ENCODE assay signal across 8 mouse cellular contexts in genomic region chr6:82996740-82997315, GRCm38 (mm10). TPM values are rescaled to one million over a fixed set of nuclear protein-coding genes. Genes with fewer than 3 reads are reported as not detected.
DNase-seq lines count a peak whose midpoint lies in the region; ATAC-seq and TF ChIP-seq lines count a peak whose summit lies in the region.

No protein-coding gene starts in this region.

- DNase-seq in 3134 (ENCODE audit: extremely low read depth, insufficient read length, low spot score) = peak; percentile 78
- peak; percentile 90 to 91 for DNase-seq in adrenal gland, postnatal 36 days
- DNase-seq in heart, adult 18-20 months = peak; percentile 94 to 95
- peak; percentile 96 for DNase-seq in kidney, adult 2 months
- peak; percentile 85 for DNase-seq in spleen, adult 2 months (ENCODE audit: low read depth in 1 of 2, low spot score in 2 of 2)

- no peaks in the 10 kb centered on the region for H3K9me3 ChIP-seq in embryonic facial prominence, embryonic 13.5 days
- H3K9me3 ChIP-seq in limb, embryonic 12.5 days = no peaks in the 10 kb centered on the region
- H3K9me3 ChIP-seq in midbrain, embryonic 15.5 days = no peaks in the 10 kb centered on the region

- 13% methylated on average over 11 of the region's 11 CpGs for WGBS in embryonic facial prominence, embryonic 13.5 days
- WGBS in kidney, adult 2 months = 7% methylated on average over 11 of the region's 11 CpGs
- WGBS in limb, embryonic 12.5 days = 16% methylated on average over 11 of the region's 11 CpGs
- WGBS in midbrain, embryonic 15.5 days = 16% methylated on average over 11 of the region's 11 CpGs
- WGBS in spleen, adult 2 months = 2% methylated on average over 11 of the region's 11 CpGs

- H3K4me2 ChIP-seq in embryonic facial prominence, embryonic 13.5 days = peak overlapping the region; percentile 49
- peak overlapping the region; percentile 44 for H3K4me2 ChIP-seq in limb, embryonic 12.5 days
- H3K4me2 ChIP-seq in midbrain, embryonic 15.5 days = peak overlapping the region; percentile 38

- peak; percentile 89 for ATAC-seq in embryonic facial prominence, embryonic 13.5 days (ENCODE audit: insufficient number of reproducible peaks, insufficient read depth, low FRiP score, low TSS enrichment, low read depth)
- peak; percentile 85 for ATAC-seq in limb, embryonic 12.5 days (ENCODE audit: insufficient number of reproducible peaks, insufficient read depth, low FRiP score, low TSS enrichment, low read depth)
- ATAC-seq in midbrain, embryonic 15.5 days (replicated peaks) = peak; percentile 97

- TF ChIP-seq POLR2A in kidney, adult 2 months (IDR thresholded peaks at IDR 0.05; ENCODE audit: low read depth, low read length) = no peak
- TF ChIP-seq POLR2A in spleen, adult 2 months (IDR thresholded peaks at IDR 0.05; ENCODE audit: low read depth, low read length) = no peak

- H3K27me3 ChIP-seq in embryonic facial prominence, embryonic 13.5 days = no peaks in the 10 kb centered on the region
- H3K27me3 ChIP-seq in kidney, adult 2 months (replicated peaks; ENCODE audit: control insufficient read depth, insufficient read depth, low read length) = no peaks in the 10 kb centered on the region
- no peaks in the 10 kb centered on the region for H3K27me3 ChIP-seq in limb, embryonic 12.5 days
- peaks cover 3% of the 10 kb centered on the region; the same call in 1 of the 2 replicates for H3K27me3 ChIP-seq in midbrain, embryonic 15.5 days (replicated peaks)
- H3K27me3 ChIP-seq in spleen, adult 2 months (ENCODE audit: control insufficient read depth, insufficient read depth, low read length) = no peaks in the 10 kb centered on the region

- peak; percentile 99 for TF ChIP-seq CTCF in kidney, adult 2 months (conservative IDR thresholded peaks at IDR 0.05; ENCODE audit: insufficient read depth, insufficient read length, low read depth, low read length)
- peak; percentile 92; the same call in 1 of the 2 replicates for TF ChIP-seq CTCF in spleen, adult 2 months (IDR thresholded peaks at IDR 0.05; ENCODE audit: extremely low read depth, insufficient read depth, insufficient read length, insufficient replicate concordance)

- peak overlapping the region; percentile 27; the same call in 1 of the 2 replicates for H3K9ac ChIP-seq in embryonic facial prominence, embryonic 13.5 days
- H3K9ac ChIP-seq in limb, embryonic 12.5 days (replicated peaks) = no peak overlapping the region
- 0 out of 2 replicates have a peak overlapping the region, but pooled peaks have one; percentile 14 for H3K9ac ChIP-seq in midbrain, embryonic 15.5 days

- peak overlapping the region; percentile 17 for H3K4me3 ChIP-seq in embryonic facial prominence, embryonic 13.5 days
- H3K4me3 ChIP-seq in kidney, adult 2 months (ENCODE audit: insufficient read depth, low read depth, low read length) = no peak overlapping the region
- H3K4me3 ChIP-seq in limb, embryonic 12.5 days (replicated peaks) = 0 out of 2 replicates have a peak overlapping the region, but pooled peaks have one; percentile 3
- no peak overlapping the region for H3K4me3 ChIP-seq in midbrain, embryonic 15.5 days
- H3K4me3 ChIP-seq in spleen, adult 2 months (ENCODE audit: extremely low read depth, insufficient read depth, insufficient read length) = peak overlapping the region; percentile 29; the same call in 1 of the 2 replicates

- H3K4me1 ChIP-seq in embryonic facial prominence, embryonic 13.5 days = peaks cover 10% of the 10 kb centered on the region
- no peaks in the 10 kb centered on the region for H3K4me1 ChIP-seq in kidney, adult 2 months (ENCODE audit: control insufficient read depth, insufficient read depth, low read length)
- H3K4me1 ChIP-seq in limb, embryonic 12.5 days (replicated peaks) = peaks cover 5% of the 10 kb centered on the region
- 0 out of 2 replicates have a peak, but pooled peaks cover 2% of the 10 kb centered on the region for H3K4me1 ChIP-seq in midbrain, embryonic 15.5 days
- peaks cover 8% of the 10 kb centered on the region; the same call in 1 of the 2 replicates for H3K4me1 ChIP-seq in spleen, adult 2 months (ENCODE audit: control insufficient read depth, insufficient read depth, insufficient read length)

- peak overlapping the region; percentile 44 for H3K27ac ChIP-seq in embryonic facial prominence, embryonic 13.5 days
- peak overlapping the region; percentile 72 for H3K27ac ChIP-seq in kidney, adult 2 months (ENCODE audit: insufficient read depth, low read depth, low read length)
- H3K27ac ChIP-seq in limb, embryonic 12.5 days = 0 out of 2 replicates have a peak overlapping the region, but pooled peaks have one; percentile 2
- no peak overlapping the region for H3K27ac ChIP-seq in midbrain, embryonic 15.5 days
- peak overlapping the region; percentile 80 for H3K27ac ChIP-seq in spleen, adult 2 months (ENCODE audit: insufficient read depth, low read length)

- H3K36me3 ChIP-seq in embryonic facial prominence, embryonic 13.5 days = no peaks in the 10 kb centered on the region
- no peaks in the 10 kb centered on the region for H3K36me3 ChIP-seq in kidney, adult 2 months (ENCODE audit: control insufficient read depth, insufficient read depth, low read length)
- no peaks in the 10 kb centered on the region for H3K36me3 ChIP-seq in limb, embryonic 12.5 days
- no peaks in the 10 kb centered on the region for H3K36me3 ChIP-seq in midbrain, embryonic 15.5 days (replicated peaks)
- H3K36me3 ChIP-seq in spleen, adult 2 months (ENCODE audit: control insufficient read depth, insufficient read depth, low read length) = no peaks in the 10 kb centered on the region

RNA-seq across cellular contexts. Expression of gene Dok1, which starts 36.4 kb away (rescaled TPM):
- 10 to 100 TPM in 1 of 2 experiments, 1 to 10 TPM in 1; 9.9 to 13.8 TPM for total RNA-seq in adrenal gland, postnatal 36 days (2021)
- polyA plus RNA-seq in embryonic facial prominence, embryonic 13.5 days (2015; fragmentation: Nextera tagmentation; extraction: Ambion mirVana) = 11.5 and 12.8 TPM in 2 replicates
- total RNA-seq in heart, adult 18-20 months (2021) = 1 to 10 TPM; 2.7 to 4.7 TPM
- polyA plus RNA-seq in kidney, adult 2 months (2012; rRNA removed) = 4.3 and 4.5 TPM in 2 replicates
- 9.9 and 10.0 TPM in 2 replicates for polyA plus RNA-seq in limb, embryonic 12.5 days (2016; fragmentation: Nextera tagmentation; extraction: Ambion mirVana)
- polyA plus RNA-seq in midbrain, embryonic 15.5 days (2015; fragmentation: Nextera tagmentation; extraction: Ambion mirVana) = 2.3 TPM in 2 replicates
- 22.6 and 23.8 TPM in 2 replicates for polyA plus RNA-seq in spleen, adult 2 months (2012; rRNA removed)

RNA-seq across cellular contexts. Expression of gene Loxl3, which starts 37.1 kb away (rescaled TPM):
- total RNA-seq in adrenal gland, postnatal 36 days (2021) = 1 to 10 TPM; 3.3 to 3.5 TPM
- 20.9 and 24.1 TPM in 2 replicates for polyA plus RNA-seq in embryonic facial prominence, embryonic 13.5 days (2015; fragmentation: Nextera tagmentation; extraction: Ambion mirVana)
- total RNA-seq in heart, adult 18-20 months (2021) = 1 to 10 TPM; 1.7 to 2.3 TPM
- 3.1 and 3.6 TPM in 2 replicates for polyA plus RNA-seq in kidney, adult 2 months (2012; rRNA removed)
- polyA plus RNA-seq in limb, embryonic 12.5 days (2016; fragmentation: Nextera tagmentation; extraction: Ambion mirVana) = 15.7 and 19.4 TPM in 2 replicates
- polyA plus RNA-seq in midbrain, embryonic 15.5 days (2015; fragmentation: Nextera tagmentation; extraction: Ambion mirVana) = 6.8 and 7.6 TPM in 2 replicates
- 3.1 and 3.5 TPM in 2 replicates for polyA plus RNA-seq in spleen, adult 2 months (2012; rRNA removed)

RNA-seq across cellular contexts. Expression of gene M1ap, which starts 50.1 kb away (rescaled TPM):
- total RNA-seq in adrenal gland, postnatal 36 days (2021) = under 1 TPM in 1 of 2 experiments, not detected in 1; 0.13 TPM
- polyA plus RNA-seq in embryonic facial prominence, embryonic 13.5 days (2015; fragmentation: Nextera tagmentation; extraction: Ambion mirVana) = 0.25 and 0.88 TPM in 2 replicates
- total RNA-seq in heart, adult 18-20 months (2021) = under 1 TPM in 1 of 2 experiments, not detected in 1; 0.36 TPM
- 0.16 and 0.22 TPM in 2 replicates for polyA plus RNA-seq in kidney, adult 2 months (2012; rRNA removed)
- polyA plus RNA-seq in limb, embryonic 12.5 days (2016; fragmentation: Nextera tagmentation; extraction: Ambion mirVana) = 0.20 and 0.32 TPM in 2 replicates
- polyA plus RNA-seq in midbrain, embryonic 15.5 days (2015; fragmentation: Nextera tagmentation; extraction: Ambion mirVana) = 0.22 TPM in 1 of 2 replicates, not detected in the other
- polyA plus RNA-seq in spleen, adult 2 months (2012; rRNA removed) = 2.6 and 2.8 TPM in 2 replicates

RNA-seq across cellular contexts. Expression of gene Sema4f, which starts 57.3 kb away (rescaled TPM):
- total RNA-seq in adrenal gland, postnatal 36 days (2021) = under 1 TPM; 0.66 to 0.69 TPM
- 6.5 and 7.2 TPM in 2 replicates for polyA plus RNA-seq in embryonic facial prominence, embryonic 13.5 days (2015; fragmentation: Nextera tagmentation; extraction: Ambion mirVana)
- under 1 TPM; 0.12 to 0.15 TPM for total RNA-seq in heart, adult 18-20 months (2021)
- polyA plus RNA-seq in kidney, adult 2 months (2012; rRNA removed) = 0.12 and 0.28 TPM in 2 replicates
- polyA plus RNA-seq in limb, embryonic 12.5 days (2016; fragmentation: Nextera tagmentation; extraction: Ambion mirVana) = 3.8 and 4.2 TPM in 2 replicates
- 20.3 and 21.7 TPM in 2 replicates for polyA plus RNA-seq in midbrain, embryonic 15.5 days (2015; fragmentation: Nextera tagmentation; extraction: Ambion mirVana)
- polyA plus RNA-seq in spleen, adult 2 months (2012; rRNA removed) = 3.2 TPM in 2 replicates

RNA-seq across cellular contexts. Expression of gene Aup1, which starts 57.5 kb away (rescaled TPM):
- total RNA-seq in adrenal gland, postnatal 36 days (2021) = 100 to 1,000 TPM; 173 to 185 TPM
- 177 and 206 TPM in 2 replicates for polyA plus RNA-seq in embryonic facial prominence, embryonic 13.5 days (2015; fragmentation: Nextera tagmentation; extraction: Ambion mirVana)
- 10 to 100 TPM; 76.3 to 77.2 TPM for total RNA-seq in heart, adult 18-20 months (2021)
- 442 and 596 TPM in 2 replicates for polyA plus RNA-seq in kidney, adult 2 months (2012; rRNA removed)
- polyA plus RNA-seq in limb, embryonic 12.5 days (2016; fragmentation: Nextera tagmentation; extraction: Ambion mirVana) = 158 and 159 TPM in 2 replicates
- 182 and 198 TPM in 2 replicates for polyA plus RNA-seq in midbrain, embryonic 15.5 days (2015; fragmentation: Nextera tagmentation; extraction: Ambion mirVana)
- polyA plus RNA-seq in spleen, adult 2 months (2012; rRNA removed) = 582 and 730 TPM in 2 replicates

Comparison
In these comparisons a context has a peak if more than half of its experiments do, and no peak if none do; other contexts are left out.
1. H3K4me3 ChIP-seq: peak in embryonic facial prominence, embryonic 13.5 days (single experiment), limb, embryonic 12.5 days (single experiment) and spleen, adult 2 months (single experiment); none in kidney, adult 2 months (single experiment) and midbrain, embryonic 15.5 days (single experiment).
2. Peak in every context shown above with its lines, with median percentiles within 50 percentile points of each other: DNase-seq, ATAC-seq and H3K4me2 ChIP-seq.